Mouse (Mus musculus) megakaryocyte, embryonic 14.5 days (primary cell): ENCODE data around the gene H1f0.

Experiments used
- FLI1 ChIP-seq: IDR thresholded peaks from 2 replicates; pipeline ENCODE4 v1.6.1; 2012; ENCODE audit warnings: low read length, inconsistent platforms, mixed read lengths
- GATA1 ChIP-seq: IDR thresholded peaks from 3 replicates; pipeline ENCODE4 v1.6.1; 2012; ENCODE audit warnings: mixed read lengths, low read length, inconsistent platforms, borderline replicate concordance

DNA sequence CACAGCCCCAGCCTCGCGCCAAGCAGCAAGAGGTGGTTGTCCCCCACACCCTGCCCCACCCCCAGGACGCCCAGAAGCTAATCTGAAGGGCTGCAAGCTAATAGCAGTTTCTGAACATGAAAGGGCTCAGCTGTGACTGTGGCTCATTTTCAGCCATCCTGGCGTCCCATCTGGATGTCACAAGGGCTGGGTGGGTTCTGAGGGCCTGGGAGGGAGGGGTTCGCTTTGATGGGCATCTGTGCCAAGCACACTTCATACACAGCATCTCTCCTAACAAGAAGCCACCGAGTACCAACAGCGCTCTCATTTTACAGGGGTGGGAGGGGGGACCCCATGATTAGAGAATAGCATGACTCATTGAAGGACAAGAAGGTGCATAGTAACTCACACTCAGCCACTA lies 14.9 kb upstream of the H1f0 start:
- TF ChIP-seq GATA1 (no peak), FLI1 (no peak)
